Mouse (Mus musculus) cortical plate, adult 2 months (tissue): ENCODE measurements around the gene Tmc6. TPM values are rescaled to one million over a fixed set of nuclear protein-coding genes. Genes with fewer than 3 reads are reported as not detected.

Experiments
- H3K27ac ChIP-seq: fragments of 200-500 bp; 2 replicates; pipeline ENCODE4 v1.5.1; 2012; ENCODE audit warnings: low read length, control low read depth, inconsistent platforms; ENCODE audit not compliant: insufficient read depth
- H3K4me1 ChIP-seq: fragments of 200-500 bp; 2 replicates; pipeline ENCODE4 v1.6.1; 2011; ENCODE audit warnings: low read length; ENCODE audit not compliant: control insufficient read depth, insufficient read depth
- H3K4me3 ChIP-seq: fragments of 200-500 bp; 2 replicates; pipeline ENCODE4 v1.5.1; 2011; ENCODE audit warnings: mild to moderate bottlenecking, low read length, control low read depth; ENCODE audit not compliant: insufficient read depth
- CTCF ChIP-seq: fragments of 200-500 bp; IDR thresholded peaks from 2 replicates; pipeline ENCODE4 v1.5.1; 2011; ENCODE audit warnings: mild to moderate bottlenecking, control low read depth, low read length; ENCODE audit not compliant: insufficient read depth; ENCODE audit errors: extremely low read depth
- POLR2A ChIP-seq: fragments of 200-500 bp; IDR thresholded peaks from 2 replicates; pipeline ENCODE4 v1.6.1; 2011; ENCODE audit warnings: mild to moderate bottlenecking, low read length, control low read depth; ENCODE audit not compliant: insufficient read depth; ENCODE audit errors: extremely low read depth
- polyA plus RNA-seq: library from polyadenylated mRNA; depleted of rRNA; stranded (reverse); fragments of >200 nt; gene quantifications from 2 replicates; pipeline ENCODE4 v1.2.3, GENCODE M21; 2012; rRNA removed

Tmc6 gene
- polyA plus RNA-seq, 1 experiment = 9.7 TPM

- no peak for TF ChIP-seq POLR2A
- no peak for TF ChIP-seq CTCF
- Histone ChIP-seq H3K4me1 (peaks cover 8% of the 10 kb centered on the region), H3K4me3 (no peak overlapping the region), H3K27ac (no peak overlapping the region)
These were observed 57.2 kb downstream of the Tmc6 start for GRCm38 (mm10) chr11:117724604-117725301.

DNA sequence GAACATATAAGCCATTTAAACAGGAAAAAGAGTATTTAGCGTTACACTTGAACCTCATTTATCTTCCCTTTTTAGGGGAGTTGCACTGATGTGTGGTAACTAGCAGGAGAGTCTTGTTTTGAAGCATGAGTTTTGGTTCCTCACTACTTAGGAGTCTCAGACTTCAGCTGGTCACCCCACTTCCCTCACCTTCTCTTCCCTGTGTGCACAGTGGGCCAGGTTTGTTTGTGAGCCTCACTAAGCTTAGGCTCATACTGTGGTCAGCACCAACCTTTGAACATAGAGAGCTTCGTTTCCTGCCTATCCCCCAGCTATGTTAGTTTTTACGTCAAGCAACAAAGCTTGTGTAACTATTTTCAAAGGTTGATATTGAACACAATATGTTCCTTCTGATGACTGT is 63.2 kb downstream of the Tmc6 start:
- Histone ChIP-seq H3K4me1 (no peaks in the 10 kb centered on the region), H3K4me3 (no peak overlapping the region), H3K27ac (no peak overlapping the region)
- no peak for TF ChIP-seq POLR2A
- TF ChIP-seq CTCF = no peak

Other genes starting within 250 kb of the Tmc6 start
- 46.9 and 54.7 TPM in 2 replicates for gene Tnrc6c, start 127.9 kb downstream of the Tmc6 start, polyA plus RNA-seq
- 0.54 and 0.79 TPM in 2 replicates for gene Tmc8, start 122 bp downstream of the Tmc6 start, polyA plus RNA-seq
- gene 6030468B19Rik, start 15.5 kb upstream of the Tmc6 start, polyA plus RNA-seq = 0.47 and 0.50 TPM in 2 replicates
- gene Gm20708, start 27.5 kb upstream of the Tmc6 start, polyA plus RNA-seq = 0.86 and 1.1 TPM in 2 replicates
- 10.6 and 13.5 TPM in 2 replicates for gene Syngr2, start 27.5 kb upstream of the Tmc6 start, polyA plus RNA-seq
- 4.4 TPM in 2 replicates for gene Afmid, start 43.7 kb upstream of the Tmc6 start, polyA plus RNA-seq
- 1.0 and 1.9 TPM in 2 replicates for gene Tk1, start 43.9 kb upstream of the Tmc6 start, polyA plus RNA-seq
- gene Birc5, start 67.1 kb upstream of the Tmc6 start, polyA plus RNA-seq = 2.2 TPM in 2 replicates
- 0.04 TPM in 1 of 2 replicates, not detected in the other for gene Tmem235, start 78.6 kb upstream of the Tmc6 start, polyA plus RNA-seq
- gene Tha1, start 91.3 kb upstream of the Tmc6 start, polyA plus RNA-seq = 9.0 and 11.5 TPM in 2 replicates
- 5.0 TPM in 2 replicates for gene Socs3, start 187.8 kb upstream of the Tmc6 start, polyA plus RNA-seq
- 81.6 and 86.6 TPM in 2 replicates for gene Pgs1, start 204.1 kb upstream of the Tmc6 start, polyA plus RNA-seq